Mouse (Mus musculus) hindbrain, embryonic 12.5 days (tissue): ENCODE data around the gene Wiz. TPM values are rescaled to one million over a fixed set of nuclear protein-coding genes. Genes with fewer than 3 reads are reported as not detected.

Experiments
- ATAC-seq: fragments of 200-750 bp; cut with Nextera tagmentation; 2 replicates; pipeline ENCODE4 v1.8.0; 2017; ENCODE audit warnings: moderate TSS enrichment; ENCODE audit not compliant: low FRiP score
- H3K27ac ChIP-seq: fragments of 300-500 bp; sonication (generic); 2 replicates; pipeline ENCODE4 v1.5.1; 2016; ENCODE audit warnings: mild to moderate bottlenecking
- H3K27me3 ChIP-seq: fragments of 300-500 bp; sonication (generic); 2 replicates; pipeline ENCODE4 v1.6.1; 2016; ENCODE audit warnings: mild to moderate bottlenecking
- H3K36me3 ChIP-seq: fragments of 300-500 bp; sonication (generic); 2 replicates; pipeline ENCODE4 v1.6.1; 2016; ENCODE audit warnings: mild to moderate bottlenecking
- H3K4me1 ChIP-seq: fragments of 300-500 bp; sonication (generic); 2 replicates; pipeline ENCODE4 v1.6.1; 2016
- H3K4me2 ChIP-seq: fragments of 300-500 bp; sonication (generic); replicated peaks from 2 replicates; pipeline ENCODE4 v1.6.1; 2016; ENCODE audit warnings: mild to moderate bottlenecking
- H3K4me3 ChIP-seq: fragments of 300-500 bp; sonication (generic); 2 replicates; pipeline ENCODE4 v1.5.1; 2016; ENCODE audit warnings: mild to moderate bottlenecking
- H3K9ac ChIP-seq: fragments of 300-500 bp; sonication (generic); 2 replicates; pipeline ENCODE4 v1.6.1; 2016; ENCODE audit warnings: mild to moderate bottlenecking, moderate library complexity
- H3K9me3 ChIP-seq: fragments of 300-500 bp; sonication (generic); replicated peaks from 2 replicates; pipeline ENCODE4 v1.6.1; 2016; ENCODE audit warnings: mild to moderate bottlenecking
- WGBS: fragments of 180-500 bp; shearing (Covaris S2); methylation state at CpG from one replicate; pipeline ENCODE4 v1.1.7; 2016; 5-methylcytosine and 5-hydroxymethylcytosine counted together
- polyA plus RNA-seq: library from polyadenylated mRNA; unstranded; fragments of >200 nt; fragmentation: Nextera tagmentation; extraction: Ambion mirVana; gene quantifications from 2 replicates; pipeline ENCODE4 v1.2.1, GENCODE M21; 2016

Gene Wiz
- polyA plus RNA-seq, 1 experiment from 2014 or later: 45.6 TPM

DNA sequence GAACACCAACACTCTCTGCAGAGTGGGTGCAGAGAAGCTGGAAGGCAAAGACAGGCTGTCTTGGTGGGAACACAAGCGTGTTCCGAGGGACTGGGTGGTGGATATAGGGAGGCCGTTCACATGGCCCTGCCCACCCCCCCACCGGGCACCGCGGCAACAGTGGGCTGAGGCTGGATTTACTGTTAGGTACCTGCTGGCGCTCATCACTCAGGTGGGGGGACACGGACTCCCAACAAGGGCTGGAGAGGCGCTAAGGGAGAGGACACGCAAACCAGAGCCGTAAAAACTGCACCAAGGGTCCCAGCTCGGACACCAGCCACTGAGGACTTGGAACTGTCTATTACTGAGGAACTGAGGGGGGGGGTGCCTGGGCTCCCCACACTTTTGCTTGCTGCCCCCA lies 54.3 kb downstream of the Wiz start:
- Histone ChIP-seq H3K4me3 (no peak overlapping the region), H3K4me2 (no peak overlapping the region), H3K27me3 (no peaks in the 10 kb centered on the region), H3K36me3 (peaks cover 85% of the 10 kb centered on the region), H3K27ac (no peak overlapping the region), H3K9ac (no peak overlapping the region), H3K9me3 (no peaks in the 10 kb centered on the region), H3K4me1 (no peaks in the 10 kb centered on the region)
- WGBS: 96% methylated on average over 12 of the region's 12 CpGs
- ATAC-seq: no peak

DNA sequence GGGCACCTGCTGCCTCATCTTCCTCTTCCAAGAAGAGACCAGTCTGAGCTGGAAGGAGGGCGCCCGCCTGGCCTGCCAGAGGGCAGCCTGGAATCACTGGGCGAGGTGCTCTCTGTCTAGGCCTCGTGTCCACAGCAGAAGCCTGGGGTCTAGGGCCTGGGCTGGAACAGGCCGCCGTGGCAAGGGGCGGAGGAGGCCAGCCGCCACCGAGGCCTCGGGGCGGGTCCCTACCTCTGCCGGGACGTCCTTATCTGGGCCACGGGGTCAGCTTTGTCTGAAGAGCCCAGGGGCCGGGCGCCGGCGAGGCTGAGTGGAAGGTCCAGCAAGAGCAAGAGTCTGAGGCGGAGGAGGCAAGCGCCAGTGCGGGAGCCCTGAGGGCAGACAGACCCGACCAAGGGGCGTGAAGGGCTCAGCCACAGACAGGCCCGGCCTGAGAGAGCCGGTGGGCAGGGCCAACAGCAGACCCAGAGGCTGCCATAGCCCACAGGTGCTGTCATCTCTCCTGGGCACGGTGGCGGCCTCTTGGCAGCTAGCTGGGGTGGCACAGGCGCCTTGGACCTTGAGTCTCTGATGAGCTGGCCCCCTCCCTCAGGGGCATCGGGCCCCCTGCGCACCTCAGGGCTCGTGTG lies 55.5 kb downstream of the Wiz start:
- WGBS: 91% methylated on average over 31 of the region's 31 CpGs
- no peaks in the 10 kb centered on the region for H3K9me3 ChIP-seq
- no peaks in the 10 kb centered on the region for H3K4me1 ChIP-seq
- no peak overlapping the region for H3K9ac ChIP-seq
- no peak overlapping the region for H3K27ac ChIP-seq
- H3K27me3 ChIP-seq: no peaks in the 10 kb centered on the region
- ATAC-seq: 0 out of 2 replicates have a peak, but pooled peaks have one; percentile 13
- H3K36me3 ChIP-seq: peaks cover 90% of the 10 kb centered on the region
- H3K4me3 ChIP-seq: no peak overlapping the region
- no peak overlapping the region for H3K4me2 ChIP-seq

DNA sequence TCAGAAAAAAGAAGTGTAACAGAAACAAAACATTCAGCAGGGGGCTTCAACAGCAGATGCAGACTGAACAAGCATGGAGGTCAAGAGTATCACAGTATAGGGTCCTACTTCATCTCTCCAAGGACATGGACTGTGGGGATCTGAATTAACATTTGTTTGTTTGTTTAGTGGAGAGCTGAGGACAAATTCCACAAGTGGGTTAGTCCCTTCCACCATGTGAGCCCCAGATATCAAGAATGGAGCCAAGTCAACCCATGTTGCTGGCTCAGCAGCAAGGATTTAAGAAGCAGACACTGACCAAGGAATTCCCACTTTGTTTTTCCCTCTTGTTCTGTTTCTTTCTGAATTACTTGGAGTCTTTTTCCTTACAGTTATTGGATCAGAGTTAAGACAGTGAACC lies 61.7 kb downstream of the Wiz start:
- Histone ChIP-seq H3K27ac (no peak overlapping the region), H3K36me3 (peaks cover 66% of the 10 kb centered on the region), H3K4me2 (no peak overlapping the region), H3K27me3 (no peaks in the 10 kb centered on the region), H3K4me3 (no peak overlapping the region), H3K9ac (no peak overlapping the region), H3K9me3 (no peaks in the 10 kb centered on the region), H3K4me1 (peaks cover 2% of the 10 kb centered on the region; the same call in 1 of the 2 replicates)
- no peak for ATAC-seq

DNA sequence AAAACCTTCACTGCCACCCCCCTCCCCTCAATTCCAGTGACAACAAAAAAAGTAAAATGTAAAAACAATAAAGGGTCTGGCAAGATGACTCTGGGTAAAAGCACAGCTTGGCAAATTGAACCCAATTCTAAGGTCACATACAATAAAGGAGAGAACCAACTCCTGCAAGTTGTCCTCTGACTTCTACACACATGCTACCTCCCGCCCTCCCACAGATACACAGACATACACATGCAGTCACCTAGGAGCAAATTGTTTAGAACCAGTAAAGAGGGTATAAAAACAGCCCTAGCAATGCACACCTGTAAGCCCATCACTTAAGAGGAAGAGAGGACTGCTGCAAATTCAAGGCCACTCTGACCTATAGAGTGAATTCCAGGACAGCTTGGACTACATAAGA lies 66.4 kb downstream of the Wiz start:
- Histone ChIP-seq H3K36me3 (peaks cover 32% of the 10 kb centered on the region), H3K9ac (no peak overlapping the region), H3K27me3 (no peaks in the 10 kb centered on the region), H3K4me3 (no peak overlapping the region), H3K9me3 (no peaks in the 10 kb centered on the region), H3K4me2 (no peak overlapping the region), H3K4me1 (peaks cover 24% of the 10 kb centered on the region), H3K27ac (no peak overlapping the region)
- no peak for ATAC-seq
- 92% methylated on average over 1 of the region's 1 CpGs for WGBS

DNA sequence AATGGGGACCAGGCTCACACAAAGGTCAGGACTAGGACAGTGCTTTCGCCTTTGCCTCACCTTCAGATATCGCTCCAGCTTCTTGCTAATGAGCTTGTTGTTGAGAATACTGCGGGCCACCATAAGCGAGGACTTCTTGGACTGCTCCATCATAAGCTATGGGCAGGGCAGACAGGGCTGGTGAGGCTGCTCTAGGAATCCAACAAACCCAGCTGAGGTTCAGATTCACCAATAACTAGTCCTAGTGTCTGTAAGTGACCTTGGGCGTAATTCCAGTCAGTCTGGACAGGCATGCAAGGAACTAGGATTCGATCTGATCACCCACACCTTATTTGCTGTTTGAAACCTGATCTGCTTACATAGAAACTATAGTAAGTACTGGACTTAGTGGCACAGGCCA lies 67.4 kb downstream of the Wiz start:
- Histone ChIP-seq H3K4me2 (peak overlapping the region; percentile 83), H3K27me3 (no peaks in the 10 kb centered on the region), H3K4me3 (peak overlapping the region; percentile 91), H3K27ac (peak overlapping the region; percentile 86), H3K36me3 (peaks cover 33% of the 10 kb centered on the region), H3K9me3 (no peaks in the 10 kb centered on the region), H3K9ac (peak overlapping the region; percentile 78), H3K4me1 (peaks cover 24% of the 10 kb centered on the region)
- WGBS: 33% methylated on average over 6 of the region's 6 CpGs
- ATAC-seq: no peak; the same call in 1 of the 2 replicates

DNA sequence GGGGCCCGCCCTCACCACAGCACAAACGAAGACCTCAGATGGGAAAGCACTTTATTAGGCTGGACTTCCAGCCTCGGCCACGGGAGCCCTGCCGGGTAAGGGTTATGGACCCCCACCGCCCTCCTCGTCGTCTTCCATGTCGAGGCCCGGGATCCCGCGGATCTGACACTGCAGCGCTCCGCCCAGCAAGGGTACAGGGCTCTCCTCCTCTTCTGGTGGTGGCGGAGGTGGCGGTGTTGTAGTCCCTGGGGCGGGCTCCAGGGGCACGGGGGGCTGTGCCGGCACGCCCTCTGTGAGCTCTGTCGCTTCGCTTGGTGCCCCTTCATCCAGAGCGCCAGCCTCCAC lies 67.9 kb downstream of the Wiz start:
- H3K4me3 ChIP-seq: peak overlapping the region; percentile 91
- H3K36me3 ChIP-seq: peaks cover 34% of the 10 kb centered on the region
- no peaks in the 10 kb centered on the region for H3K27me3 ChIP-seq
- 1% methylated on average over 23 of the region's 23 CpGs for WGBS
- peak overlapping the region; percentile 78 for H3K9ac ChIP-seq
- peak overlapping the region; percentile 83 for H3K4me2 ChIP-seq
- peaks cover 24% of the 10 kb centered on the region for H3K4me1 ChIP-seq
- ATAC-seq: peak; percentile 77
- H3K27ac ChIP-seq: peak overlapping the region; percentile 86
- H3K9me3 ChIP-seq: no peaks in the 10 kb centered on the region

DNA sequence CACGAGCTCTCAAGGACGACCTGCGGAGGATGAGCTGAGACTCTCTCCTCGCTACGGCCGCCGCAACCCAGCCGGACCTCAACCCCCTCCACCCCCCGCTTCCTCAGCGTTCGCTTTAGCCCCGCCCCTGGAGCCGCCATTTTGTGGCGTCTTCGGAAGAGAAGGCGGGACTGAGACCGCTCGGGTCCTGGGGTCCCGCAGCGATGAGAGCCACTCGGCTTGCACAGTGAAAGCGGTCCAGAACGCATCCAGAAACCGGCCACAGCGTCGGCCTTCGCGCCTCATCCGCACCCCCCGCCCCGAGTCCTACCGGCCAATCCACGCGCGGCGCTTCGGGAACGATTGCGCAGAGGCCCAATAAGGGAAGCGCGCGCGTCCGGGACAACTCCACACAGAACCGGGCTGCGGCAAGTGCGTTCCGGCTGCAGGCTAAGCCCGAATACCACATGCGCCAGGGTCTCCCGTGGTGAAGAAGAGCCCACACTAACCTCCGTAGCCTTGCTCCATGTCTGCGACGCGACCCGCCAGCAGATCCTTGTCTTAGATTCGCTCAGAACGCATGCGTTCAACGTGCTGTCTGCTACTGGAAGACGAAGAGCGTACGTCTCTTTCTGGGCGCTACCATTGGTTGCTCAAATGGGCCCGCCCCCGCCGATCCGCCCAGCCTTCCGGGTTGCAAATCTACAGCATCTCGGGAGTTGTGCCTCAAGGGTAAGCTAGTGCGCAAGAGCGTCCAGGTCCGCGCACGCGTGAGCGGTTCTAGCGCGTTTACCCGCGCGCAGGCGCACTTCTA lies 68.4 kb downstream of the Wiz start, which contains the start of gene Akap8:
TSS of gene Akap8 (minus strand) at position 642 of the 793 bp plus-strand sequence.
- peak; percentile 98 for ATAC-seq
- H3K27me3 ChIP-seq: no peaks in the 10 kb centered on the region
- H3K36me3 ChIP-seq: peaks cover 35% of the 10 kb centered on the region
- WGBS: under 1% methylated on average over 81 of the region's 83 CpGs
- peak within 1 kb of the TSS; percentile 97 for H3K27ac ChIP-seq
- H3K9me3 ChIP-seq: no peaks in the 10 kb centered on the region
- H3K9ac ChIP-seq: peak within 1 kb of the TSS; percentile 92
- peak within 1 kb of the TSS; percentile 92 for H3K4me2 ChIP-seq
- H3K4me3 ChIP-seq: peak within 1 kb of the TSS; percentile 91
- H3K4me1 ChIP-seq: peaks cover 24% of the 10 kb centered on the region

DNA sequence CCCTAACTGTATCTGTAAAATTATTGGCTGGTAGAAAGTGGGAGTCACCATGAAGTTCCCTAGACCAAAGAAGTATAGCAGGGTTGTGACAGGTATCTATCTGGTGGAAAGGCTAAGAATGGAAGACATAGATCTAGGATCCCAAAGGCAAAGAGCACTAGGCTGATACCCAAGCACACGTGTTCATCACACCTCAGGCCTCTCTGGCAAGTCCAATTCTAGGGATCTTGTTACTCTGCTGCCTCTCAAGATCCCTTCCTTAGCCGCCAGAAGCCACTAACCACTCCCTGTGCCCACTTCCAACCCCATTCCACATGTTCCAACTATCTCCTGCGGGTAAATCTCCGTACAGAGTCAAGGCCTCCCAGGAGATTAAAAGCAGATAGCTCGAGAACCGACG lies 69.3 kb downstream of the Wiz start:
- 0% methylated on average over 7 of the region's 7 CpGs for WGBS
- peak overlapping the region; percentile 92 for H3K4me2 ChIP-seq
- no peak for ATAC-seq
- H3K4me1 ChIP-seq: peaks cover 24% of the 10 kb centered on the region
- peaks cover 42% of the 10 kb centered on the region for H3K36me3 ChIP-seq
- H3K9me3 ChIP-seq: no peaks in the 10 kb centered on the region
- H3K9ac ChIP-seq: peak overlapping the region; percentile 92
- H3K4me3 ChIP-seq: peak overlapping the region; percentile 91
- H3K27me3 ChIP-seq: no peaks in the 10 kb centered on the region
- H3K27ac ChIP-seq: peak overlapping the region; percentile 97

DNA sequence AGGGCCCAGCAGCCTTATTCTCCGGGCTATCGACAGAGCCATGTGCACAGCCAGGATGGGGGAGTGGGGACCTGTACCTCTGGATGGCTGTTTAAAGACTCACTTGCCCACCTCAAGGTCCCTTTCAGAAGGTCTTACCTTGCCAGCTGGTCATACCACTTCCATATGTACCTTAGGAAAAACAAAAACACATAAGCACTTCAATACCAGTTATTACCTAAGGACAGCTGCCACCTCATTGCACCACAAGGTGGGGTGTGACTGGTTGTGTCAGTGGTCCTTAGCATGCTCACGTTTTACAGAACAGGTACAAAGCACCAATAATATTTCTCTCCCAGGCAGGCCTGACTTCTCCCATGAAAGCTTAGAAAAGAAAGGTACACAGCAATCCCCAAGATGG lies 71.5 kb downstream of the Wiz start:
- no peak for ATAC-seq

DNA sequence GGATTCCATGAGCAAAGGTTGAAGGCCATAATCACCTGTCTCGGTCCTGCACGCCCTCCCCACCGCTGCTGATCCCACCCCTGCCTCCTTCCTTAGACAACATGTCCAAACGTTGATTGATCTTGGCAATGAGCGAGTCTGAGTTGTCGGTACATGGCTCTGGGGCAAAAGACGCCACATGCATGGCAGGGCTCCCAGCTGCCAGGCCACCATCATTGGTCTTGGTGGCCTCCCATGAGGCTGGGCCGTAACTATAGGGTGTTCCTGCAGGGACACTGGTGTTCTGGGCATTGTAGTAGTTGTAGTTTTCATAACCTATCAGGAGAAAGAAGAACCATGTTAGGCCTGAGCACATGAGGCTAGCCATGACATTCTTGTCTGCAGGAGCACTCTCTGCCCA lies 72.2 kb downstream of the Wiz start:
- H3K4me2 ChIP-seq: no peak overlapping the region
- peaks cover 18% of the 10 kb centered on the region for H3K4me1 ChIP-seq
- peaks cover 60% of the 10 kb centered on the region for H3K36me3 ChIP-seq
- no peak for ATAC-seq
- WGBS: 91% methylated on average over 8 of the region's 8 CpGs
- no peak overlapping the region for H3K9ac ChIP-seq
- no peaks in the 10 kb centered on the region for H3K9me3 ChIP-seq
- H3K4me3 ChIP-seq: no peak overlapping the region
- no peak overlapping the region for H3K27ac ChIP-seq
- H3K27me3 ChIP-seq: no peaks in the 10 kb centered on the region

More for the DNA sequence above, 71.5 kb downstream of the Wiz start:
- Histone ChIP-seq H3K9me3 (no peaks in the 10 kb centered on the region), H3K27ac (no peak overlapping the region), H3K9ac (no peak overlapping the region), H3K36me3 (peaks cover 53% of the 10 kb centered on the region), H3K4me2 (no peak overlapping the region), H3K4me3 (no peak overlapping the region), H3K4me1 (peaks cover 24% of the 10 kb centered on the region), H3K27me3 (no peaks in the 10 kb centered on the region)
- WGBS: 82% methylated on average over 3 of the region's 3 CpGs

DNA sequence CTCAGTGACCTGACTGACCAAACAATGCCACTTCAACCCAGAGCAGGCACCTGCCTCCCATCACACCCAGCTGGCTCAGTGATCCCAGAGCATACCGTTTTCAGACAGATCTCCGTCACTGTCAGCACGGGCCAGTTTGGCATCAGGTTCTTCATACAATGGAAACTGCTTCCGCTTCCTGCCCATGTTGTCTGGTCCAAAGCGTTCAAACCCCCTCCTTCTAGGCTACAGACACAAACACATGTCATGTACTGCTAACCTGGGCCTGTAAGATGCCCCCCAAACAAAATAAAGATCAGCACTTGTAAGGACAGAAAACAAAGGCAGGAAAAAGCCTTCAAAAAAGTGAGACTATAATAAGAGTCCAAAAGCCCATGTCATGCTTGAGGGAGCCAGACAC lies 73.7 kb downstream of the Wiz start:
- Histone ChIP-seq H3K27me3 (no peaks in the 10 kb centered on the region), H3K4me3 (no peak overlapping the region), H3K9me3 (no peaks in the 10 kb centered on the region), H3K9ac (no peak overlapping the region), H3K27ac (no peak overlapping the region), H3K4me2 (no peak overlapping the region), H3K36me3 (peaks cover 75% of the 10 kb centered on the region), H3K4me1 (peaks cover 15% of the 10 kb centered on the region)
- no peak for ATAC-seq
- 92% methylated on average over 5 of the region's 5 CpGs for WGBS

DNA sequence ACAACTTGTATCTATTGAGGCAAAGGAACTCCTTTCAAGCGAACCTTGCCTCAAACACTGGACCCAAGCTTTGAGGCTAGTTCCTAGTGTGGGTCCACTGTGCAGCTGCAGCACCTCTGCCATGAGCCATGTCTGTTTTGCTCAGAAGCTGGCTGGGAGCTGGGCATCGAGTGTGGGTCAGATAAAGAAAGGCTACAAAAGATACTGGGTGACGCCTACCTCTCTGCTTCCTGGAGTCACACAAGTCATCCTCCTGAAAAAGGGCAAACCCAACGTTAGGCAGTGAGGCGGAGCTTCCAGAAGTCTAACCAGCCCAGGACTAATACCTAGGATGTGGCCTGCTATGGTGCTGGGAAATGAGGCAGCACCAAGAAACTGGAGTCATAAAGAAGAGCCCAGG lies 75.3 kb downstream of the Wiz start:
- H3K4me3 ChIP-seq: no peak overlapping the region
- peaks cover 6% of the 10 kb centered on the region for H3K4me1 ChIP-seq

DNA sequence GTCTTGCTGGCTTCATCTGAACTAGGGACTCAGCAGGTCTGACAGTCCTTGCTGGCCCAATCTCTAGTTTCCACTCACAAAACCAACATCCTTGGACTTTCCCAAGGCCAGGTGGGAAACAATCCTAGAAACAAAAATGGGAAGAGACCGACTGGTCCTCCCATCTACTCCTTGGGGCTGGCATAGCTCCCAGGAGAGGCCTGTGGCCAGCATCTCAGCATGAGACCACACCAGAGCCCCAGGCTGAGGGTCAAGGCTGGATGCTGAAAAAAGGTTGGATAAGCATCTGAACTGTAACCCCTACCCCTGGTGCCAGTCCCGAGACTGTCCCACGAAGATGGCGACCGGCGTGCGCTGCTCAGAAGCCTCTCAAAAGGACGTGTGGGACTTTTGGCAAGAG lies 76.4 kb downstream of the Wiz start:
- no peaks in the 10 kb centered on the region for H3K27me3 ChIP-seq
- peaks cover 100% of the 10 kb centered on the region for H3K36me3 ChIP-seq
- no peak overlapping the region for H3K9ac ChIP-seq
- H3K27ac ChIP-seq: no peak overlapping the region
- H3K4me1 ChIP-seq: no peaks in the 10 kb centered on the region
- no peaks in the 10 kb centered on the region for H3K9me3 ChIP-seq
- ATAC-seq: no peak
- H3K4me2 ChIP-seq: no peak overlapping the region
- no peak overlapping the region for H3K4me3 ChIP-seq
- WGBS: 94% methylated on average over 8 of the region's 8 CpGs

More for the DNA sequence above, 75.3 kb downstream of the Wiz start:
- Histone ChIP-seq H3K9ac (no peak overlapping the region), H3K4me2 (no peak overlapping the region), H3K9me3 (no peaks in the 10 kb centered on the region), H3K27ac (no peak overlapping the region), H3K27me3 (no peaks in the 10 kb centered on the region), H3K36me3 (peaks cover 92% of the 10 kb centered on the region)
- 86% methylated on average over 5 of the region's 5 CpGs for WGBS
- no peak for ATAC-seq
